Mouse (Mus musculus) heart, postnatal 14 days (tissue): ENCODE results near the gene P4ha3. TPM values are rescaled to one million over a fixed set of nuclear protein-coding genes. Genes with fewer than 3 reads are reported as not detected.
"Not testable (repeated sequence)": the region's sequence is repeated elsewhere in the genome, so short reads cannot be mapped to it uniquely, and the experiment has no call there.

Source experiments
- DNase-seq, 2 experiments: peaks; one replicate each; pipeline ENCODE4 v3.0.0; 2021 to 2022
- intact Hi-C: fragments of 180-260 bp; cut with DNase I; formaldehyde crosslinking; loops from one replicate; pipeline ENCODE4 v1.15.1; 2025
- long read RNA-seq, 2 experiments: library from polyadenylated mRNA; stranded (forward); transcript quantifications; one replicate each; pipeline ENCODE4 v2.0.0; 2021
- total RNA-seq, 2 experiments: library from RNA; stranded (reverse); gene quantifications; 2 replicates each; pipeline ENCODE4 v1.2.3; 2021

Gene P4ha3
- total RNA-seq: 1 to 10 TPM in 1 of 2 experiments, under 1 TPM in 1; 0.80 to 1.1 TPM
- long read RNA-seq, experiment 1: 0 reads
- long read RNA-seq, experiment 2, partial matches to known transcripts: 1 of 3 reads
- long read RNA-seq, experiment 2, other reads (novel, unspliced or antisense): 1 of 3 reads

DNA sequence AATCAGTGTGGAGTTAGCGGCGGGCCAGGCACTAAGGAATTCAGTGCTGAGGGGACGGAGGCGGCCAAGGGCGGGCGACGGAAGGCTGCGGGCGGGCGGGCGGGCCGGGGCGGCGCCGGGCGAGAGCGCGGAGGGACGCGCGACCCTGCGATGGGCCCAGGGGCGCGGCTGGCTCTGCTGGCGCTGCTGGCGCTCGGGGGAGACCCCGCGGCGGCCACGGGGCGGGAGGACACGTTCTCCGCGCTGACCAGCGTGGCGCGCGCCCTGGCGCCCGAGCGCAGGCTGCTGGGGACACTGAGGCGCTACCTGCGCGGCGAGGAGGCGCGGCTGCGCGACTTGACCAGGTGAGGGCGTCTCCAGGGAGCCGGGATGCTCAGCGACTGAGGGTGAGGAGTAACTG lies at the start of gene P4ha3:
P4ha3 (plus strand) TSS at position 138 of the 400 bp plus-strand sequence.
- DNase-seq: peak; percentile 18
- intact Hi-C loops: no loop called here

GRCm38 (mm10) chr7:100238271-100238670 lies 47.0 kb upstream of the P4ha3 start:
- no peak for DNase-seq
- intact Hi-C loops: no loop called here

- intact Hi-C loops: no loop called here
- DNase-seq: no peak
Measured at GRCm38 (mm10) chr7:100240601-100241000, 44.7 kb upstream of the P4ha3 start.

DNA sequence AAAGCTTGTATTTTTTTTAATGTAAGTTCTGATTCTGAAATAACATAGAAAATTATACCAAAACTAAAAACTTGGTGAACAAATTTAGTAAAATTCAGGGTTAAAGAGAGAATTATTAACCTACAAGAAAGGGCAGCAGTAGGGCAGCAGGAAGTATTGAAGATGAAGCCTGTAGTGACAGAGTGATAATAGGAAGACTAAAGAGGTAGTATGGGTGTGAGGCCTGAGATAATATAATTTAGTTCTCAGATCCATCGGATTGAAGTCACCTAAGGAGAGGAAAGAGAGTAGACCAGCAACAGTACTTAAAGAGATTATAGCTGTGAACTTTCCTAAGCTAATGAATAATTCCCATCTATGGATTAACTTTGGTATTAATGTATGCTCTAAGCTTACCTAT lies 42.3 kb upstream of the P4ha3 start:
- no peak for DNase-seq
- intact Hi-C loops: no loop called here

DNA sequence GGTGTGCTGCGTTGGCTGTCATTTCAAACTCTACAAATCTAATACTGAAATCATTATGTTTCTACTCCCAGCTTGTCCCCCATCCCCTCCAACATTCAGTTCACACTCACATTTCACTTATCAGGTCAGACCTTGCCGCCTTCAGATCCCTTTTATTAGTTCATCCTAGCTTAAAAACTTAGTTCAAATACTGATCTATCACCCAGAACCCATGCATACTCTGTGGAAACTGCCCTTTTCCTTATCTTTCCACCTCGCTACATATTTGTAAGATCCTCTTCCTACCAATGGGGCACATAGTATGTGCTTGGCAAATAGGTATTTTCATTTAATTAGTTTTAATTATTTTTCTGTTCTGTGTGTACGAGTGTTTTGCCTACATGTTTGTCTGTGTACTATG lies 41.1 kb upstream of the P4ha3 start:
- DNase-seq: no peak
- intact Hi-C loops: no loop called here

GRCm38 (mm10) chr7:100245176-100245575 lies 40.1 kb upstream of the P4ha3 start:
- DNase-seq: no peak
- intact Hi-C loops: no loop called here

DNA sequence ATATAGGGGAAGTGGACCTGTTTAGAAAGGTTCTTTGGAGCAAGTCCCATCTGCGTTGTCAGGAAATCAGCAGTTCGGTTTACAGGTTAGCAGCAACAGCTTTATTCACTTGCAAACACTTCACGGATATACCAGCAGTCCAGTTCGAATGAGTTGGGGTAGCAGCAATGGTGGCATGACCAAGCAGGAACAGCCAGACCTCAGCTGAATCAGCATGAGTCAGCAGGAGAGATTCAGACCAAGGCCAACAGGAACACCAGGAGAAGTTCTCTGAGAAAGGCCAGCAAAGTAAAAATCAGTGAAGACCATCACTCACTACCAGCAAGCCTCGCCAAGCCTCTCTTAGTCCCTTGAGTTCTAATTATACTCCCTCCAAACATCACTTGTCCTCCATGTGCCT lies 34.7 kb upstream of the P4ha3 start:
- intact Hi-C loops: no loop called here
- DNase-seq: no peak

GRCm38 (mm10) chr7:100262350-100262749 lies 23.0 kb upstream of the P4ha3 start:
- no peak for DNase-seq
- intact Hi-C loops: no loop called here

GRCm38 (mm10) chr7:100264934-100265333 lies 20.4 kb upstream of the P4ha3 start:
- intact Hi-C loops, DNase-seq: not testable (repeated sequence)

- intact Hi-C loops: no loop called here
- DNase-seq: no peak
Measured at GRCm38 (mm10) chr7:100272369-100272768, 13.0 kb upstream of the P4ha3 start.

GRCm38 (mm10) chr7:100274507-100274906 lies 10.8 kb upstream of the P4ha3 start:
- intact Hi-C loops: no loop called here

DNA sequence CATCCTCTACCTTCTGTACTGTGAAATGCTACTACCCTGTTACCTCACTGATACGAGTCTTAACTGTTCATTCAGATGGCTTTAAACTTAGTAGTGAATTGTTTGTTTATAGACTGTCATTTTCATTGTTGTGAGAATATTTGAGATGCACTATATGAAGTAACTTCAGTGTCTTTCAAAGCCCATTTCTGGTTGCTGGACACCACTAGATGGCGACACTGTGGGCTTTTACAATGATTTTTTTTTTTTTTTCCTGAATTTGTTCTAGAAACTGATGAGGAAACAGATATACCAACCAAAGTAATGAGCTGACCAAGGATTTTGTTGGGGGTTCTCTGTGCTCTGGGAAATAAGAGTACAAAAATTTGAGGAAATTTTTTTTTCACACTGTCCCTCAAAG lies 8.9 kb upstream of the P4ha3 start:
- peak in 1 of 2 experiments; percentile 22 for DNase-seq
- intact Hi-C loops: no loop called here

More at GRCm38 (mm10) chr7:100274507-100274906, 10.8 kb upstream of the P4ha3 start:
- no peak for DNase-seq

GRCm38 (mm10) chr7:100279803-100280202 lies 5.5 kb upstream of the P4ha3 start:
- peak; percentile 23 to 62 for DNase-seq
- intact Hi-C loops: loop anchor here (2.0 to 5.0 kb wide), 2 partner anchors 45 to 112 kb away; no protein-coding TSS in a partner anchor

GRCm38 (mm10) chr7:100281596-100281995 lies 3.7 kb upstream of the P4ha3 start:
- intact Hi-C loops: loop anchor here (5.0 kb wide), 1 partner anchor 111 kb away; no protein-coding TSS in a partner anchor
- no peak for DNase-seq

GRCm38 (mm10) chr7:100283298-100283697 lies 2.0 kb upstream of the P4ha3 start:
- DNase-seq: no peak
- intact Hi-C loops: loop anchor here (5.0 kb wide), 1 partner anchor 109 kb away; no protein-coding TSS in a partner anchor

- intact Hi-C loops: no loop called here
- DNase-seq: peak; percentile 60 to 72
Measured at GRCm38 (mm10) chr7:100287748-100288578, 2.6 kb downstream of the P4ha3 start.

- intact Hi-C loops: no loop called here
- peak; percentile 14 to 34 for DNase-seq
Measured at GRCm38 (mm10) chr7:100288622-100289021, 3.3 kb downstream of the P4ha3 start.

DNA sequence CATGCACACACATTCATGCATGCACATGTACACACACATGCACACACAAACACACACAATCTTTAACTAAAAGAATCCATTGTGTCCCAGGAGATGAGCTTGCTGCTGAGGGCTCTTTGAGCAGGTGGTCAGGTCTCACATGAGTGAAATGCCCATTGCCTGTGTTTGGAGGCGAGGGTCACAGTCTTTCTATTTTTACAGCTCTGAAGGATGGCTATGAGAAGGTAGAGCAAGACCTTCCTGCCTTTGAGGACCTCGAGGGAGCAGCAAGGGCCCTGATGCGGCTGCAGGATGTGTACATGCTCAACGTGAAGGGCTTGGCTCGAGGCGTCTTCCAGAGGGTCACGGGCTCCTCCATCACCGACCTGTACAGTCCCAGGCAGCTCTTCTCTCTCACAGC lies 8.2 kb downstream of the P4ha3 start:
- intact Hi-C loops: no loop called here
- DNase-seq: no peak

DNA sequence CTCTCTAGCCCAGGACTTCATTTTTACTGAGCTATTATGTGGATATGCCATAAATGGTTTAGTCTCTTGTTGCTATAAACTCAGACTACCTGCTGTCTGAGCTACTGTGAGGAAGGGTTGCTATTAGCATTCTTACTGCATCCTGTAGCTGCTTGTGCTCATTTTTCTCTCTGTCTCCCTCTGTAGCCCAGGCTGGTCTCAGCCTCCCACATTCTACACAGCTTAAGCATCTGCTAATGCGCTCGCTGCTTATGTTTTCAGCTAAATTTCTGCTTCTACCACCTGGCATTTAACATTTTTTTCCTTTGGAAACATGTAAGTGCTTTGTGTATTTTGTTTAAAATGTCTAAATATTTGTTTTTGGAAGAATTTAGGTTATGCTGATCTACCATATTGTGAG lies 10.4 kb downstream of the P4ha3 start:
- DNase-seq: no peak
- intact Hi-C loops: no loop called here

DNA sequence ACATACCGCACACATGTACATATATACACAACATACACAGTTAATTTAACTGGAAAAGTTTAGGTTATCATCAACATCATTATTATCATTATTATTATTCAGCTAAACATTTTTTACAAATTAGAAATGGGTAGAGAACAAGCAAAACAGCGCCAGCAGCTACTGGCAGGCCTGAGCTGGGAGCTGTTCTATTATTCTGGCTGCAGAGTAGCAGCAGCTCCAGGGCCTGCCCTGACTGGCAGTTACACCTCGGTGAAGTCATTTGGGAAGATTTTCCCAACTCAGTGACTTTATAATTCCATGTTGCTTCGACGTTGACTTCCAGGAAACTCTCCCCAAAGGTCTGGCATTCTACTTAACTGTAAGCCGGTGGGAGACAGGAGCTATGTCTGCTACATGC lies 11.4 kb downstream of the P4ha3 start:
- intact Hi-C loops: no loop called here
- no peak for DNase-seq

- intact Hi-C loops: no loop called here
- DNase-seq: no peak
Measured at GRCm38 (mm10) chr7:100298861-100299510, 13.7 kb downstream of the P4ha3 start.
